Mouse (Mus musculus) retina, adult 2 months (tissue): Measurements from ENCODE around the gene Esp1.
"Not testable (repeated sequence)": the region's sequence is repeated elsewhere in the genome, so short reads cannot be mapped to it uniquely, and the experiment has no call there.

Source experiments
- DNase-seq: peaks from one replicate; pipeline ENCODE4 v3.0.0-alpha.2; 2012; ENCODE audit warnings: low read depth, low spot score

Esp1 gene

DNA sequence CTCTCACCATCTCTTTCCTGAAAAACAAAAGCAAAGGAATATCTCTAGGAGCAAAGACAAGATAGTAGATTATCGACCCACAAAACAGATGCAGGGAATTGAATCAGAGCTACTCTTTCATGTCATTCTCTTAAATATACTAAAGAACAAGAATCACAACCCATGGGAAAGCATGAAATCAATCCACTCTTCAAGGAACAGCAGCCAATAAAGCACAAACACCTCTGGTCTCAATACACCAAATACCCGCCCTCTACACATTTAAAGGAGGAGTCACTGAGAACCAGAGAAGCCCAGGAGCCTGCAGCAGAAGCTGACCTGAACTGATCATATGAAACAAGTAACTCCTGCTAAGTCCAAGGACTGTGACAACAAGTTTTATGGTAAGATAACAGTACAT lies at the start of gene Esp1:
TSS of gene Esp1 (plus strand) at position 301 of the 400 bp plus-strand sequence.
- DNase-seq = no peak

DNA sequence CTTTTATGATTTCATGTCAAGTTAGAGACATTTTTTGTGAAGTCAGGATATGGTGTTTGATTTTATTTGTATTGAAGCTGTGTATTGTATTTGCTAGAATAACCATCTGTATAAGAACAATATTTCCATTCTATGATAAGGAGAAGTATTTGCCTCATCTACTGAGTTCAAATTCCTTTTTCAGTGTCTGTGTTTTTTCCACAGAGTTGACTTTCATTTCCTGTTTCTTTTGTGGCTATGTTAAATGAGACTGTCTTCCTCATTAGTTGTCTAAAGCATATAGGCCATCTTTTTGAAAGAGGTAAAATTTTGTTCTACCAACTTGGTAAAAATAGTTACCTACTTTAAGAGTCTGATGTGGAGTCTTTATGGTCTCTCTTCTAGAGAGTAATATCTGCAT lies 10.6 kb upstream of the Esp1 start:
- no peak for DNase-seq

DNA sequence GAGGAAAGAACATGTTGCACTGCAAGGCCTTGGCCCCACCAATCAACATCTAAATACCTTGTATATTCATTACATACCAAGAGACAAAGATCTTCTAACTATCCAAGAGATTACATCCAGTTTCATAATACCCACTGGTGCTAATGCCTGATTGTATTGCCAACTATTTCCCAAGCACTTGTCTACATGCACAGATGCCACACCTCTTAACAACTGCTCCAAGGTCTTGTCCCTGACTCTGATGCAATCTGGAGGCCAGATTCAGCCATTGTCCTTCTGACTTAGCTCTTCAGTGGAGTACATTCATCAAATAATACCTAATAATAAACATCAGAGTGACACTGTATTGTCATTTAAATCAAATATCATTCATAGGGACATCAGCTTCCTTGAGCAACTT lies 9.9 kb upstream of the Esp1 start:
- not testable (repeated sequence) for DNase-seq

DNA sequence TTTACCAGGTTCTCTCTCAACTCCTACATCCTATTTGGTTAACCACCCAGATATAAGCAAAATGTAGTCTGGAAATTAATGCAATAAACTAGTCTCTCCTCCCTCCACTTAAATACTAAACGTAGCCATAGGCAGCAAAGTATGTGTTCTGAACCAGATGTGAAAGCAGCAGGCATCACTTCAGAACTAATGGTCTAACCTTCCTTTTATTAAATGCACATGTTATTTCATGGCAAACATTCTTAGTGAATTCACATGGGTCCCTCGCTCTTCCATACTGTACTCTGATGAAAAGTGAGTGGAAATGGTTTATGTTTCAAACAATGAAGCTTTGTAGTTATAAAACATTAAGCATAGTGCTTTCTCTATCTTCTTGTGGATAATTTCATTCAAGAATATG lies 4.4 kb downstream of the Esp1 start:
- no peak for DNase-seq

DNA sequence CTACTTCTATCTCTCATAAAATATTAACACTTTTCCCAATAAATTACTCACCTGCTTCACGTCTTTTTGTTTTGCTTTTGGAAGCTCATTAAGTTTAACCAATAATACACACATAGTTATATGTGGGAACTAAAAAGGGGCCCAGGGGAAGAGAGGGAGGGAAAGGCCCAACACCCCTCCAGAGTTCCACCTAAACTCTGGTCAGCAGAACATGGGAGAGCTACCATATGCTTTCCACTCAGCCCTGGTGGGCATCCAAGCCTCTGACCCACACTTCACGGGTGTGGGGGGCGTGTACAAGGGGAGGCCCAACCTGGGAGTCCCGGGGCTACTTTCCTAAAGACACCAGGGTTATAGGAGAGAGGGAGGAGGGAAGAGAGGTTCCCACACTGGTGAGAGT lies 4.8 kb downstream of the Esp1 start:
- no peak for DNase-seq

DNA sequence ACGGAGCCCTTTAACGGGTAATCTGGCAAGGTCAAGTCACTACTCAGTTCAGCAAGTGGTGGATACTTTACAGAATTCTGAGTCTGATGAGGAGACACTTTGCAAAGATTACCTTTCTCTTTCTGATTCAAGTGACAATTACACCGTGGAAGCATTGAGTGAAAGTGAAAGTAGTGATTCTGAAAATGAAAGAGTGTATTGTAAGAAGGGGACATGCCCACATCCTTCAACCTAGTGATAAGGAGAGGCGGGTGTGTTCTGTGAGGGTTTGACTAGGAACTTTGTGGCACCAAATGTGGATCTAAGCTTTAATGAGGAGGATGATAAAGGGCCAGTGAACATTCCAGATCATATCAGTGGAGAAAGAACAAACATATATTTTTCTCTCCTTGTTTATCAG lies 36.7 kb downstream of the Esp1 start:
- DNase-seq = no peak

DNA sequence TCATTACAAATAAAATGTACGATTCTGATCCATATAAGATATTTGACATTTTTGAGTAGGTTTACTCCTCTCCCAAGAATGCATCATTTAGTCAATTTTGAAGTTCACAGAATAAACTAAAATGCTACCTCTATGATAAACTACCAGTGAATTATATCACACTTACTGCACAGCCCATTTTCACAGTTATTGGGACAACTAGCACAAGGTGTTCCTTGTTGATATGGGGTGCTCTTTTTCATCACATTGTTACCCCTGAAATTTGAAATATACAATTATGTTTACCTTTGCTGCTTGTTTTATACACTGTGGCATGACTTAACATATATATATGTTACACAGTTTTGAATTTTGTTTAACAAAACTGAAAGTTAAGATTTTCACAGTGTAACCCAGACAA lies 40.2 kb downstream of the Esp1 start:
- DNase-seq = no peak
